Mouse (Mus musculus): ENCODE measurements around the gene Lsamp. TPM values are rescaled to one million over a fixed set of nuclear protein-coding genes. Genes with fewer than 3 reads are reported as not detected.

The Lsamp gene
- total RNA-seq, 1 experiment = not detected

GRCm38 (mm10) chr16:40713725-40714124 is 729.6 kb downstream of the Lsamp start:
- no peak for TF ChIP-seq MAFK (IDR thresholded peaks at IDR 0.05; ENCODE audit: insufficient read depth, low read depth, low read length)
- no peak for TF ChIP-seq HCFC1 (IDR thresholded peaks at IDR 0.05; ENCODE audit: borderline replicate concordance, insufficient read depth, low read length)
- no peak for TF ChIP-seq ZNF384 (IDR thresholded peaks at IDR 0.05; ENCODE audit: low read depth, low read length)
- TF ChIP-seq ZC3H11A (IDR thresholded peaks at IDR 0.05; ENCODE audit: borderline replicate concordance, low read depth, low read length) = no peak
- TF ChIP-seq CHD2 (IDR thresholded peaks at IDR 0.05; ENCODE audit: low read depth, low read length) = no peak
- H3K4me3 ChIP-seq (ENCODE audit: insufficient read depth in 1 of 2, low read depth in 1 of 2, low read length in 2 of 2, poor library complexity in 1 of 2, severe bottlenecking in 1 of 2) = no peak overlapping the region
- no peak for DNase-seq (ENCODE audit: low read depth, low spot score)
- H3K9me3 ChIP-seq (ENCODE audit: control insufficient read depth, insufficient read depth, low read depth, low read length) = no peaks in the 10 kb centered on the region
- no peak overlapping the region for H3K9ac ChIP-seq (ENCODE audit: insufficient read depth, low read depth, low read length, poor library complexity, severe bottlenecking)
- in situ Hi-C loops (cut with MboI; ENCODE audit: low sequenced_read_pairs in 2 of 2, unreplicated experiment in 2 of 2) = no loop called here
- H3K36me3 ChIP-seq (ENCODE audit: control insufficient read depth, insufficient read depth, low read length, poor library complexity, severe bottlenecking) = no peaks in the 10 kb centered on the region
- no peak overlapping the region for H3K27ac ChIP-seq (ENCODE audit: insufficient read depth, low read depth, low read length, poor library complexity, severe bottlenecking)
- no peaks in the 10 kb centered on the region for H3K4me1 ChIP-seq (ENCODE audit: control insufficient read depth in 2 of 2, insufficient read depth in 2 of 2, low read length in 2 of 2, poor library complexity in 1 of 2)

DNA sequence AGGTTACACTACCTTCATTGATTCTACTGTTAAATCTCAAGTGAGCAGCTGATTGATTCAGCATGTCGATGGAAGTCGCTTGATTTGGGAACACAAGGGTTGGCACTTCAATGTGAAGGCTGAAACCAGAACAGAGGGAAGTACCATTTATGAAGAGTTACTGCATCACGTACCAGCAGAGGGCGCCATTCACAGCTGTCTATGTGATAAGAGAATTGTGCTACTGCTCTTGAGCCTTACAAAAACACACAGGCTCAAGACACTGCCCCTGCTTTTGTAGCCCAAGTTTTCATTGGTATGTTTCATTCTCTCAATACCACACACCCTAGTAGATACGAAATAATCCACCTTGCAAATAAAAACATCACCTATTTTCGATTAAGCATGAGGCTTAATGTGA is 754.9 kb downstream of the Lsamp start:
- no peaks in the 10 kb centered on the region for H3K9me3 ChIP-seq (ENCODE audit: control insufficient read depth, insufficient read depth, low read depth, low read length)
- TF ChIP-seq ZC3H11A (IDR thresholded peaks at IDR 0.05; ENCODE audit: borderline replicate concordance, low read depth, low read length) (no peak; the same call in 1 of the 2 replicates), MAFK (IDR thresholded peaks at IDR 0.05; ENCODE audit: insufficient read depth, low read depth, low read length) (no peak), HCFC1 (IDR thresholded peaks at IDR 0.05; ENCODE audit: borderline replicate concordance, insufficient read depth, low read length) (no peak), CHD2 (IDR thresholded peaks at IDR 0.05; ENCODE audit: low read depth, low read length) (no peak), ZNF384 (IDR thresholded peaks at IDR 0.05; ENCODE audit: low read depth, low read length) (no peak)
- in situ Hi-C loops (cut with MboI; ENCODE audit: low sequenced_read_pairs in 2 of 2, unreplicated experiment in 2 of 2) = loop anchor here in 1 of 2 experiments (25.0 kb wide), 1 partner anchor 498 kb away; no protein-coding TSS in a partner anchor
- no peak overlapping the region for H3K4me3 ChIP-seq (ENCODE audit: insufficient read depth in 1 of 2, low read depth in 1 of 2, low read length in 2 of 2, poor library complexity in 1 of 2, severe bottlenecking in 1 of 2)
- no peak overlapping the region for H3K9ac ChIP-seq (ENCODE audit: insufficient read depth, low read depth, low read length, poor library complexity, severe bottlenecking)
- H3K27ac ChIP-seq (ENCODE audit: insufficient read depth, low read depth, low read length, poor library complexity, severe bottlenecking) = no peak overlapping the region
- no peaks in the 10 kb centered on the region for H3K36me3 ChIP-seq (ENCODE audit: control insufficient read depth, insufficient read depth, low read length, poor library complexity, severe bottlenecking)
- DNase-seq (ENCODE audit: low read depth, low spot score) = peak; percentile 65
- no peaks in the 10 kb centered on the region for H3K4me1 ChIP-seq (ENCODE audit: control insufficient read depth in 2 of 2, insufficient read depth in 2 of 2, low read length in 2 of 2, poor library complexity in 1 of 2)

DNA sequence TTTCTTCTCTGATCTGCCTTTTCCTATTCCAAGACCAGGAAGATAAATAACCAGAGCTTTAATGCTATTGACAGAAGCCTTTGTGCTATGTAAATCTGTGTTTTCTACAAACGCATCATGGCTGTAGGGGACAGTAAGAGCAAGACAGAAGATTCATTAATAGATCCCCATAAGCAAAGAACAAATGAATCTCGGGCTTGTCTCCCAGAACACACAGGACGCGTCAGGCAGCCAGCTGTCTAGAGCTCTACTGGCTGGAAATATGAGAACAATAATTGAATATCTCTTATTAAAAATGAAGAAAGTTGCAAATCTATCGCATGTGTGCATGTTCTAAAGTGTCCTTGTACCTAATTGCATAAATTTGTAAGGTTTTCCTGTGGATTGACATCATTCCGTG is 755.6 kb downstream of the Lsamp start:
- TF ChIP-seq ZNF384 (IDR thresholded peaks at IDR 0.05; ENCODE audit: low read depth, low read length) (no peak), HCFC1 (IDR thresholded peaks at IDR 0.05; ENCODE audit: borderline replicate concordance, insufficient read depth, low read length) (no peak), MAFK (IDR thresholded peaks at IDR 0.05; ENCODE audit: insufficient read depth, low read depth, low read length) (no peak), CHD2 (IDR thresholded peaks at IDR 0.05; ENCODE audit: low read depth, low read length) (no peak), ZC3H11A (IDR thresholded peaks at IDR 0.05; ENCODE audit: borderline replicate concordance, low read depth, low read length) (no peak)
- Histone ChIP-seq H3K36me3 (ENCODE audit: control insufficient read depth, insufficient read depth, low read length, poor library complexity, severe bottlenecking) (no peaks in the 10 kb centered on the region), H3K9ac (ENCODE audit: insufficient read depth, low read depth, low read length, poor library complexity, severe bottlenecking) (no peak overlapping the region), H3K27ac (ENCODE audit: insufficient read depth, low read depth, low read length, poor library complexity, severe bottlenecking) (no peak overlapping the region), H3K9me3 (ENCODE audit: control insufficient read depth, insufficient read depth, low read depth, low read length) (no peaks in the 10 kb centered on the region), H3K4me3 (ENCODE audit: insufficient read depth in 1 of 2, low read depth in 1 of 2, low read length in 2 of 2, poor library complexity in 1 of 2, severe bottlenecking in 1 of 2) (no peak overlapping the region), H3K4me1 (ENCODE audit: control insufficient read depth in 2 of 2, insufficient read depth in 2 of 2, low read length in 2 of 2, poor library complexity in 1 of 2) (no peaks in the 10 kb centered on the region)
- in situ Hi-C loops (cut with MboI; ENCODE audit: low sequenced_read_pairs in 2 of 2, unreplicated experiment in 2 of 2) = loop anchor here in 1 of 2 experiments (25.0 kb wide), 1 partner anchor 498 kb away; no protein-coding TSS in a partner anchor
- DNase-seq (ENCODE audit: low read depth, low spot score) = no peak

GRCm38 (mm10) chr16:40740273-40740672 is 756.1 kb downstream of the Lsamp start:
- H3K4me3 ChIP-seq (ENCODE audit: insufficient read depth in 1 of 2, low read depth in 1 of 2, low read length in 2 of 2, poor library complexity in 1 of 2, severe bottlenecking in 1 of 2) = no peak overlapping the region
- H3K9me3 ChIP-seq (ENCODE audit: control insufficient read depth, insufficient read depth, low read depth, low read length) = no peaks in the 10 kb centered on the region
- in situ Hi-C loops (cut with MboI; ENCODE audit: low sequenced_read_pairs in 2 of 2, unreplicated experiment in 2 of 2) = loop anchor here in 1 of 2 experiments (25.0 kb wide), 1 partner anchor 497 kb away; no protein-coding TSS in a partner anchor
- H3K27ac ChIP-seq (ENCODE audit: insufficient read depth, low read depth, low read length, poor library complexity, severe bottlenecking) = no peak overlapping the region
- no peaks in the 10 kb centered on the region for H3K36me3 ChIP-seq (ENCODE audit: control insufficient read depth, insufficient read depth, low read length, poor library complexity, severe bottlenecking)
- H3K9ac ChIP-seq (ENCODE audit: insufficient read depth, low read depth, low read length, poor library complexity, severe bottlenecking) = no peak overlapping the region
- no peak for DNase-seq (ENCODE audit: low read depth, low spot score)
- no peak for TF ChIP-seq MAFK (IDR thresholded peaks at IDR 0.05; ENCODE audit: insufficient read depth, low read depth, low read length)
- no peak for TF ChIP-seq ZC3H11A (IDR thresholded peaks at IDR 0.05; ENCODE audit: borderline replicate concordance, low read depth, low read length)
- no peak for TF ChIP-seq CHD2 (IDR thresholded peaks at IDR 0.05; ENCODE audit: low read depth, low read length)
- no peak for TF ChIP-seq ZNF384 (IDR thresholded peaks at IDR 0.05; ENCODE audit: low read depth, low read length)
- no peak for TF ChIP-seq HCFC1 (IDR thresholded peaks at IDR 0.05; ENCODE audit: borderline replicate concordance, insufficient read depth, low read length)
- H3K4me1 ChIP-seq (ENCODE audit: control insufficient read depth in 2 of 2, insufficient read depth in 2 of 2, low read length in 2 of 2, poor library complexity in 1 of 2) = no peaks in the 10 kb centered on the region
